Mouse (Mus musculus): ENCODE results near the gene Sgsh. TPM values are rescaled to one million over a fixed set of nuclear protein-coding genes. Genes with fewer than 3 reads are reported as not detected.

The Sgsh gene
- polyA plus RNA-seq, 1 experiment from 2014 or later, result 6.2 TPM

DNA sequence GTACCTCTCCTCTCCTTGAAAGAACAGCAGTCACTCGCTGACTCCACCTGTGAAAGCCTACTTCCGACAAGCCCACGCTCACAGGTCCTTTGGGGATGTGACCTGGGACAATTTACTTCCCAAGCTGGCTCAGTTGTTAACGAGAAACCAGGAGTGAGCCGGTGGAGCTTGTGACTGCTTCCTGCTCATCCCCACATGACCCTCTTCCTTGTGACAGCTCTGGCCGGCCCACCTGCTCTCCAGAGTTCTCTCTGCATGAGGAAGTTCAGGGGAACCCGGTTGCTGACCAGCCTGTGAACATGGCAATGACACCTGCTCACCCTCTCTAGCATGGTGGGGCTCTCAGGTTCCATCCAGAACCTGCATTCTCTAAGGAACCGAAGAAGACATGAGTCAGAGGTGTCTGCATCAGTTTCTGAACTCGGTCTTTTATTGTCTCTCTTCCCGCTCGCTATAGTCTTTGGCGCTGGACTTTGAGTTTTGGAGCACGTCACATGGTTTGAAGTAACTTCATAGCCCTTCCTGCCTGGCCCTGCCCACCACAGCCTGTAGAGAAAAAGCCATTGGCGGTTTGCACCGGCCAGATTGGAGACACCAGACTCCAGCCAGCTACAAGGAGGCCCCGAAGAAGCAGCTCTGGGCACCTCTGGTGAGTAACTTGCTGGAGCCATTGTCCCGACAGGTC is 40.9 kb downstream of the Sgsh start:
- no peak overlapping the region for H3K27ac ChIP-seq (replicated peaks; ENCODE audit: low read depth, low read length)
- 83% methylated on average over 17 of the region's 17 CpGs for WGBS
- ATAC-seq (replicated peaks; ENCODE audit: insufficient number of reproducible peaks, low FRiP score, low TSS enrichment, low read depth), result no peak
- no peaks in the 10 kb centered on the region for H3K9me3 ChIP-seq (replicated peaks; ENCODE audit: control insufficient read depth, low read length)
- H3K4me1 ChIP-seq (ENCODE audit: control insufficient read depth, insufficient read depth, low read length), result no peaks in the 10 kb centered on the region
- no peaks in the 10 kb centered on the region for H3K27me3 ChIP-seq (ENCODE audit: control insufficient read depth, insufficient read depth, low read length)
- H3K4me2 ChIP-seq (ENCODE audit: low read depth, low read length), result no peak overlapping the region
- H3K9ac ChIP-seq (replicated peaks; ENCODE audit: low read length), result no peak overlapping the region
- no peak for DNase-seq (ENCODE audit: low spot score)
- H3K36me3 ChIP-seq (replicated peaks; ENCODE audit: control insufficient read depth, insufficient read depth, low read depth, low read length), result no peaks in the 10 kb centered on the region
- no peak overlapping the region for H3K4me3 ChIP-seq (ENCODE audit: low read depth, low read length)

DNA sequence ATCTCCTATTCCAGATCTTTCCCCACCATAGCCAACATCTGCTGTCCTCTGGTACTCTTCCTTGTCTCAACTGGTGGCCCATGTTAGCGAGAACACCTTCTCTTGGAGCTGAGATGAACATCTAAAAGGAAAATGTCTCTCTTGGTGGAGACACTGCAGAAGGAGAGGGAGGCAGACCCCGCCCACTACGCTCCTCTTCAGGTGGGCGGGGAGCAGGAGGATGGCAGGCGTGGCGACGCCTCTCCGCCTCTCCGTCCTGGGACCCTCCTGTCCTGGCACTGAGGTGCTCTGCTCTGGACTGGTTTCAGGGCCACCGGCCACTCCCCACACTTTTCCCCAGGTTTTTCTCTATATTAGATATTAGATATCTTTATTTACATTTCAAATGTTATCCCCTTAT is 44.7 kb downstream of the Sgsh start:
- no peak for DNase-seq (ENCODE audit: low spot score)
- Histone ChIP-seq H3K4me2 (ENCODE audit: low read depth, low read length) (no peak overlapping the region), H3K27me3 (ENCODE audit: control insufficient read depth, insufficient read depth, low read length) (no peaks in the 10 kb centered on the region), H3K27ac (replicated peaks; ENCODE audit: low read depth, low read length) (no peak overlapping the region), H3K9me3 (replicated peaks; ENCODE audit: control insufficient read depth, low read length) (no peaks in the 10 kb centered on the region), H3K4me1 (ENCODE audit: control insufficient read depth, insufficient read depth, low read length) (no peaks in the 10 kb centered on the region; the same call in 1 of the 2 replicates), H3K9ac (replicated peaks; ENCODE audit: low read length) (no peak overlapping the region), H3K36me3 (replicated peaks; ENCODE audit: control insufficient read depth, insufficient read depth, low read depth, low read length) (no peaks in the 10 kb centered on the region), H3K4me3 (ENCODE audit: low read depth, low read length) (no peak overlapping the region)
- ATAC-seq (replicated peaks; ENCODE audit: insufficient number of reproducible peaks, low FRiP score, low TSS enrichment, low read depth), result no peak
- WGBS, result 18% methylated on average over 10 of the region's 10 CpGs

DNA sequence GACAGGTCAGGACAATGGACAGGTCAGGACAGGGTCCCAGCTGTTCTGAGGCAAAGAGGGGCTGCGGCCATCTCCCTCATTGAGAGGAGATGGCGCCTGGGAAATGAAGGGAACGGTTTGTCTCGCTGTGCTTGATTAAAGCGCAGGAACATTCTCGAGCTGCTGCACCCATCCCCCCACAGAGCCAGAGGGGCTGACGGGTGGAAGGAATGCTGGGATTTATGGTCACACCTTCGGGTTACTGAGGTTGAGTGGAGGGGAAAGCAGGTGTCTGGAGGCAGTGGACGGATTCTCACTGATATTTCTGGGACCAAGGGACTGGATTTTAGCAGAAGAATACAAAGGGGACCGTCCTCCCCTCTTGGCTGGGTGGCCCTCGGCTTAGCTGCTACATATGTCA is 47.4 kb downstream of the Sgsh start:
- Histone ChIP-seq H3K27me3 (ENCODE audit: control insufficient read depth, insufficient read depth, low read length) (no peaks in the 10 kb centered on the region), H3K4me2 (ENCODE audit: low read depth, low read length) (no peak overlapping the region), H3K4me1 (ENCODE audit: control insufficient read depth, insufficient read depth, low read length) (no peaks in the 10 kb centered on the region; the same call in 1 of the 2 replicates), H3K36me3 (replicated peaks; ENCODE audit: control insufficient read depth, insufficient read depth, low read depth, low read length) (no peaks in the 10 kb centered on the region), H3K9me3 (replicated peaks; ENCODE audit: control insufficient read depth, low read length) (no peaks in the 10 kb centered on the region), H3K27ac (replicated peaks; ENCODE audit: low read depth, low read length) (no peak overlapping the region), H3K9ac (replicated peaks; ENCODE audit: low read length) (no peak overlapping the region), H3K4me3 (ENCODE audit: low read depth, low read length) (no peak overlapping the region)
- DNase-seq (ENCODE audit: low spot score) (peak; percentile 24), ATAC-seq (replicated peaks; ENCODE audit: insufficient number of reproducible peaks, low FRiP score, low TSS enrichment, low read depth) (no peak)
- WGBS, result 23% methylated on average over 11 of the region's 11 CpGs

DNA sequence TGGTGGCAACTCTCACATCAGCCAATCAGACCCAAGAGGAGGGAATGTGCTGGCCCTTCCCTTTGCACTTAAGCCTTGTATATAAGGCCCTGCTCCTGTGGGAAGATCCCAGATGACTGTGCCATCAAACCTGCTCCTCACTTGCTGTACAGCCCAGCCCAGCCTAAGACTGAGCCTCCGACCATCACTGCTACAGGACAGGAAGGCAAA is 47.8 kb downstream of the Sgsh start, which contains the start of gene Card14:
Gene Card14, plus strand, starts transcription at position 111 of the 210 bp plus-strand sequence.
- DNase-seq (ENCODE audit: low spot score) (no peak), ATAC-seq (replicated peaks; ENCODE audit: insufficient number of reproducible peaks, low FRiP score, low TSS enrichment, low read depth) (no peak)
- Histone ChIP-seq H3K27ac (replicated peaks; ENCODE audit: low read depth, low read length) (no peak within 1 kb of the TSS), H3K36me3 (replicated peaks; ENCODE audit: control insufficient read depth, insufficient read depth, low read depth, low read length) (no peaks in the 10 kb centered on the region), H3K4me1 (ENCODE audit: control insufficient read depth, insufficient read depth, low read length) (no peaks in the 10 kb centered on the region; the same call in 1 of the 2 replicates), H3K4me2 (ENCODE audit: low read depth, low read length) (no peak within 1 kb of the TSS), H3K4me3 (ENCODE audit: low read depth, low read length) (no peak within 1 kb of the TSS), H3K9me3 (replicated peaks; ENCODE audit: control insufficient read depth, low read length) (no peaks in the 10 kb centered on the region), H3K27me3 (ENCODE audit: control insufficient read depth, insufficient read depth, low read length) (no peaks in the 10 kb centered on the region), H3K9ac (replicated peaks; ENCODE audit: low read length) (no peak within 1 kb of the TSS)
- 58% methylated on average over 1 of the region's 1 CpGs for WGBS

DNA sequence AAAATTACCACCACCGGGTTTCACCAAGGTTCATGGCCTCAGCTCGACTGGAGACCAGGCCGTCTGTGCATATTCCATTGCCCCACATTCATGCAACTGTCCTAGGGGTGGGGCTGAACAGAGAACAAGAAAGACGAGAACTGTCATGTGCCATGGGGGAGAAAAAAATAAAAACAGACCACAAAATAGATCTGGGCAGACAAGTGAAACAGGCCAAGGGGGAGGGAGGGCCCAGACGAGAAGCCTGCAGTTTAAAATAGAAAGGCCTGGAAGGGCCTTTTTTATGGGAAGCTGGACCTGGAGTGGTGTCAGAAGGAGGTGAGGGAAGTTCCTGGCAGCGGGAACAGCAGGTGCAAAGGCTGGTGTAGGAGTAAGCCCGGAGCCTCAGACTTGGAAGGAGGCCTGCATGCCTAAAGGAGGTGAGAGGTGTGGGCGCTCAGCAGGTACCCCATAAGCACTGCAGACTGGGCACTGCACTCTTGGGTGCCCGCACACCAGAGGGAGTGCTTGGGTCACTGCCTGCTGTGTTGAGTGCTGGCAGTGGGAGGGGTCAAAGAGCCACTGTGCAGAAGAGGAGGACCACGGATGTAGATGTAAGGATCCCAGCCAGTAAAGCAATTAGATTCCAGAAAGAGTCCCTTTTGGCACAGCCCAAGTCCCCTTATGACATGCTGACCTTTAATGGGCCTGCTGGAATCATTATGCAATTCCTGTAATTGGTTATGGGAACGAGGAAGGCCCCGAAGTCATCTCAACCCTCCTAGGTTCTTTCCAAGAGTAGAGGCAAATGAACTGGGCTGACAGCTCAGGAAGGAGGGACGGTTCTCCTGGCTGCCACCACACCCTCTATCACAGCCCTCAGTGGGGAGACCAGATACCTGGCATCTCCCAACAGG is 48.3 kb downstream of the Sgsh start:
- H3K4me2 ChIP-seq (ENCODE audit: low read depth, low read length), result no peak overlapping the region
- H3K4me3 ChIP-seq (ENCODE audit: low read depth, low read length), result no peak overlapping the region
- H3K9me3 ChIP-seq (replicated peaks; ENCODE audit: control insufficient read depth, low read length), result no peaks in the 10 kb centered on the region
- DNase-seq (ENCODE audit: low spot score) (no peak), ATAC-seq (replicated peaks; ENCODE audit: insufficient number of reproducible peaks, low FRiP score, low TSS enrichment, low read depth) (no peak)
- H3K27me3 ChIP-seq (ENCODE audit: control insufficient read depth, insufficient read depth, low read length), result no peaks in the 10 kb centered on the region
- H3K4me1 ChIP-seq (ENCODE audit: control insufficient read depth, insufficient read depth, low read length), result no peaks in the 10 kb centered on the region; the same call in 1 of the 2 replicates
- 55% methylated on average over 13 of the region's 13 CpGs for WGBS
- no peak overlapping the region for H3K9ac ChIP-seq (replicated peaks; ENCODE audit: low read length)
- no peak overlapping the region for H3K27ac ChIP-seq (replicated peaks; ENCODE audit: low read depth, low read length)
- H3K36me3 ChIP-seq (replicated peaks; ENCODE audit: control insufficient read depth, insufficient read depth, low read depth, low read length), result no peaks in the 10 kb centered on the region

DNA sequence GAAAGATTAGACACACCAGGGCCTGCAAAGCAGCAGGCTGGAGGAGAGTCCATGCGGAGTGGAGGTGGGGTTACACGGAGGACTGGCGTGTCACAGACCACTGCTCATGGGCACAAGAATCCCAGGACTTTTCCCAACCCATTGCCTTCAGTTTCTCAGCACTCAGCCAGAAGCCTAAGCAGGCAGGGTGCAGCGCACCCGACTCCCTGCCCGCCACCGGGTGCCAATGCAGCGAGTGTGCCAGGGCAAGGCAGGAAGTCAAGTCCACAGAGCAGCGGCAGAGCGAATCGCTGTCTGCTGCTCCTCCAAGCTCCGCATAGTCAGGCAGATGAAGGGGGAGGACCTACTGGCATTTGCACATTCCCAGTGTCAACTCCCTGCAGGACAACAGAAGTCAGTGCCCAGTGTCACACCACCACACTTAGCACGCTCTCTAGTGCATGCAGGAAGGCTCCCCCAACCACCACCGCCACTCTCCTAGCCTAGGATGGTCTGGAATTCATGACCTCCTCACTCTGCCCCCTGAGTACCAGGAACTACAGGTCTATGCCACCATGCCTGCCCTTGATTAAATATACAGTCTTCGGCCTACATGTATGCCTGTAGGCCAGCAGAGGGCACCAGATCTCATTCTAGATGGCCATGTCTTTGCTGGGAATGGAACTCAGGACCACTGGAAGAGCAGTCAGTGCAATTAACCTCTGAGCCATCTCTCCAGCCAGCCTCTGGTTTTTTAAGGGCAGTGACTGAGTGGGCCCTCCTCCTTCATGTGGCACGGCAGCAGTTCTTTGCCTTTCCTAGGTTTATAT is 50.2 kb downstream of the Sgsh start:
- Histone ChIP-seq H3K4me2 (ENCODE audit: low read depth, low read length) (no peak overlapping the region), H3K36me3 (replicated peaks; ENCODE audit: control insufficient read depth, insufficient read depth, low read depth, low read length) (no peaks in the 10 kb centered on the region), H3K4me1 (ENCODE audit: control insufficient read depth, insufficient read depth, low read length) (no peaks in the 10 kb centered on the region; the same call in 1 of the 2 replicates), H3K27me3 (ENCODE audit: control insufficient read depth, insufficient read depth, low read length) (no peaks in the 10 kb centered on the region), H3K27ac (replicated peaks; ENCODE audit: low read depth, low read length) (no peak overlapping the region), H3K9me3 (replicated peaks; ENCODE audit: control insufficient read depth, low read length) (no peaks in the 10 kb centered on the region), H3K9ac (replicated peaks; ENCODE audit: low read length) (no peak overlapping the region), H3K4me3 (ENCODE audit: low read depth, low read length) (no peak overlapping the region)
- DNase-seq (ENCODE audit: low spot score), result peak; percentile 78
- WGBS, result 37% methylated on average over 16 of the region's 16 CpGs
- ATAC-seq (replicated peaks; ENCODE audit: insufficient number of reproducible peaks, low FRiP score, low TSS enrichment, low read depth), result no peak; the same call in 1 of the 2 replicates

DNA sequence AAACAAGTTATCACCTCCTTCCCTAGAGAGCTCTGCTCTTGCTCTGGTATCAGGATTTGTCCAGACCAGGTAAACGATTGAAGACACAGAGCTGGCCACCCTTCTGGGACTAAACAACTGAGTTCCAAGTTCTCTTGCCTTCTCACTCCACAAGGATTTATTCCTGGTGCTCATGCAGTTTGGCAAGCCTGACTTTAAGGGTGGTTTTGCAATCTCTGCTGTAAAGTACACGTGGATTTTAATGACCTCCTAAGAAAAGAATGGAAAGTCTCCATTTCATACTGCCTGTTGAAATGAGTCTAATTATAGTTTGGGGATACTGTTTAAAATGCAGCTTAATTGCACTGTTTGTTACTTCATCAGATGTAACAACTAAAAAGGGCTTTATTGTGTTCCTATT is 54.4 kb downstream of the Sgsh start:
- ATAC-seq (replicated peaks; ENCODE audit: insufficient number of reproducible peaks, low FRiP score, low TSS enrichment, low read depth) (no peak), DNase-seq (ENCODE audit: low spot score) (no peak)
- Histone ChIP-seq H3K27me3 (ENCODE audit: control insufficient read depth, insufficient read depth, low read length) (no peaks in the 10 kb centered on the region), H3K4me1 (ENCODE audit: control insufficient read depth, insufficient read depth, low read length) (no peaks in the 10 kb centered on the region), H3K36me3 (replicated peaks; ENCODE audit: control insufficient read depth, insufficient read depth, low read depth, low read length) (peaks cover 2% of the 10 kb centered on the region; the same call in 1 of the 2 replicates), H3K4me3 (ENCODE audit: low read depth, low read length) (no peak overlapping the region), H3K9me3 (replicated peaks; ENCODE audit: control insufficient read depth, low read length) (no peaks in the 10 kb centered on the region), H3K4me2 (ENCODE audit: low read depth, low read length) (no peak overlapping the region), H3K9ac (replicated peaks; ENCODE audit: low read length) (no peak overlapping the region), H3K27ac (replicated peaks; ENCODE audit: low read depth, low read length) (no peak overlapping the region)
- WGBS, result 44% methylated on average over 2 of the region's 2 CpGs
